Mouse (Mus musculus) megakaryocyte, embryonic 14.5 days (primary cell): ENCODE measurements around the gene Ncor1.

Experiments used
- FLI1 ChIP-seq: IDR thresholded peaks from 2 replicates; pipeline ENCODE4 v1.6.1; 2012; ENCODE audit warnings: low read length, inconsistent platforms, mixed read lengths
- GATA1 ChIP-seq: IDR thresholded peaks from 3 replicates; pipeline ENCODE4 v1.6.1; 2012; ENCODE audit warnings: mixed read lengths, low read length, inconsistent platforms, borderline replicate concordance

GRCm38 (mm10) chr11:62314984-62315383, 143.4 kb downstream of the Ncor1 start:
- no peak for TF ChIP-seq FLI1
- no peak for TF ChIP-seq GATA1
